Mouse (Mus musculus) erythroblast, embryonic 14.5 days (primary cell): ENCODE measurements around the gene Fam209. TPM values are rescaled to one million over a fixed set of nuclear protein-coding genes. Genes with fewer than 3 reads are reported as not detected.

ENCODE experiments used
- H3K27me3 ChIP-seq: 2 replicates; pipeline ENCODE4 v1.6.1; 2012; ENCODE audit warnings: inconsistent platforms; ENCODE audit not compliant: control insufficient read depth
- H3K36me3 ChIP-seq: 2 replicates; pipeline ENCODE4 v1.6.1; 2012; ENCODE audit warnings: mild to moderate bottlenecking, inconsistent platforms; ENCODE audit not compliant: control insufficient read depth
- H3K4me1 ChIP-seq: 2 replicates; pipeline ENCODE4 v1.6.1; 2012; ENCODE audit warnings: inconsistent platforms; ENCODE audit not compliant: control insufficient read depth
- H3K4me3 ChIP-seq: replicated peaks from 2 replicates; pipeline ENCODE3; 2012; ENCODE audit warnings: moderate library complexity, mild to moderate bottlenecking, inconsistent platforms
- H3K9me3 ChIP-seq: 2 replicates; pipeline ENCODE4 v1.6.1; 2012; ENCODE audit warnings: low read length, inconsistent platforms, mixed read lengths; ENCODE audit not compliant: control insufficient read depth
- GATA1 ChIP-seq: IDR thresholded peaks from 2 replicates; pipeline ENCODE4 v1.6.1; 2012; ENCODE audit warnings: low read length, inconsistent platforms, mixed read lengths
- TAL1 ChIP-seq: IDR thresholded peaks from 3 replicates; pipeline ENCODE4 v1.6.1; 2012; ENCODE audit warnings: low read length, inconsistent platforms, mixed read lengths
- polyA plus RNA-seq: library from polyadenylated mRNA; stranded (reverse); fragments of >175 nt; gene quantifications from 2 replicates; pipeline ENCODE4 v1.2.3, GENCODE M21; 2012

The Fam209 gene
- polyA plus RNA-seq, 1 experiment = not detected

- H3K36me3 ChIP-seq = peaks cover 8% of the 10 kb centered on the region
- H3K4me1 ChIP-seq = no peaks in the 10 kb centered on the region
- TF ChIP-seq GATA1 = no peak
- no peak for TF ChIP-seq TAL1
- no peaks in the 10 kb centered on the region for H3K27me3 ChIP-seq
- H3K9me3 ChIP-seq = no peaks in the 10 kb centered on the region
- H3K4me3 ChIP-seq = no peak overlapping the region
Measured at GRCm38 (mm10) chr2:172474970-172475369, 2.6 kb downstream of the Fam209 start.

GRCm38 (mm10) chr2:172476707-172477260, 4.5 kb downstream of the Fam209 start:
- no peak overlapping the region for H3K4me3 ChIP-seq

GRCm38 (mm10) chr2:172477350-172477749, 5.0 kb downstream of the Fam209 start:
- Histone ChIP-seq H3K4me1 (no peaks in the 10 kb centered on the region), H3K27me3 (no peaks in the 10 kb centered on the region), H3K9me3 (no peaks in the 10 kb centered on the region), H3K4me3 (no peak overlapping the region), H3K36me3 (no peaks in the 10 kb centered on the region)
- TF ChIP-seq TAL1 (no peak), GATA1 (no peak)

More at GRCm38 (mm10) chr2:172476707-172477260, 4.5 kb downstream of the Fam209 start:
- TF ChIP-seq GATA1 (no peak), TAL1 (no peak)
- Histone ChIP-seq H3K27me3 (no peaks in the 10 kb centered on the region), H3K9me3 (no peaks in the 10 kb centered on the region), H3K36me3 (peaks cover under 1% of the 10 kb centered on the region; the same call in 1 of the 2 replicates), H3K4me1 (no peaks in the 10 kb centered on the region)

GRCm38 (mm10) chr2:172477860-172478259, 5.5 kb downstream of the Fam209 start:
- no peaks in the 10 kb centered on the region for H3K36me3 ChIP-seq
- no peaks in the 10 kb centered on the region for H3K27me3 ChIP-seq
- no peak overlapping the region for H3K4me3 ChIP-seq
- TF ChIP-seq GATA1 (no peak), TAL1 (no peak)
- H3K9me3 ChIP-seq = no peaks in the 10 kb centered on the region
- H3K4me1 ChIP-seq = no peaks in the 10 kb centered on the region

GRCm38 (mm10) chr2:172480296-172480695, 8.0 kb downstream of the Fam209 start:
- Histone ChIP-seq H3K4me3 (no peak overlapping the region), H3K36me3 (no peaks in the 10 kb centered on the region), H3K4me1 (no peaks in the 10 kb centered on the region), H3K27me3 (no peaks in the 10 kb centered on the region), H3K9me3 (no peaks in the 10 kb centered on the region)
- TF ChIP-seq GATA1 = no peak
- no peak for TF ChIP-seq TAL1

GRCm38 (mm10) chr2:172481654-172482385, 9.5 kb downstream of the Fam209 start:
- H3K9me3 ChIP-seq = no peaks in the 10 kb centered on the region
- TF ChIP-seq TAL1 (no peak), GATA1 (no peak)
- no peaks in the 10 kb centered on the region for H3K36me3 ChIP-seq
- no peaks in the 10 kb centered on the region for H3K27me3 ChIP-seq
- H3K4me3 ChIP-seq = no peak overlapping the region
- H3K4me1 ChIP-seq = no peaks in the 10 kb centered on the region

GRCm38 (mm10) chr2:172483766-172484413, 11.6 kb downstream of the Fam209 start:
- no peaks in the 10 kb centered on the region for H3K27me3 ChIP-seq
- TF ChIP-seq GATA1 (no peak), TAL1 (no peak)
- H3K4me1 ChIP-seq = no peaks in the 10 kb centered on the region
- no peaks in the 10 kb centered on the region for H3K9me3 ChIP-seq
- H3K36me3 ChIP-seq = no peaks in the 10 kb centered on the region
- H3K4me3 ChIP-seq = no peak overlapping the region

- TF ChIP-seq GATA1 (no peak), TAL1 (no peak)
- H3K36me3 ChIP-seq = no peaks in the 10 kb centered on the region
- no peaks in the 10 kb centered on the region for H3K9me3 ChIP-seq
- no peaks in the 10 kb centered on the region for H3K27me3 ChIP-seq
- no peak overlapping the region for H3K4me3 ChIP-seq
- no peaks in the 10 kb centered on the region for H3K4me1 ChIP-seq
Measured at GRCm38 (mm10) chr2:172484696-172485370, 12.5 kb downstream of the Fam209 start.

GRCm38 (mm10) chr2:172496736-172497345, 24.5 kb downstream of the Fam209 start:
- H3K4me3 ChIP-seq = no peak overlapping the region
- H3K4me1 ChIP-seq = peaks cover 9% of the 10 kb centered on the region
- no peaks in the 10 kb centered on the region for H3K36me3 ChIP-seq
- H3K27me3 ChIP-seq = no peaks in the 10 kb centered on the region
- TF ChIP-seq GATA1 = no peak
- TF ChIP-seq TAL1 = no peak
- no peaks in the 10 kb centered on the region; the same call in 1 of the 2 replicates for H3K9me3 ChIP-seq
